Mouse (Mus musculus) MEL (cell line): ENCODE measurements around the gene Hspa5. TPM values are rescaled to one million over a fixed set of nuclear protein-coding genes. Genes with fewer than 3 reads are reported as not detected.
A peak's percentile ranks its signal among the peaks of the same experiment; 100 is the strongest.

Source experiments
- DNase-seq: peaks from one replicate; pipeline ENCODE4 v3.0.0; 2011; ENCODE audit warnings: low read depth, low spot score
- H3K27ac ChIP-seq: 2 replicates; pipeline ENCODE4 v1.5.1; 2012; ENCODE audit warnings: low read depth, mild to moderate bottlenecking, control low read depth, low read length, moderate library complexity; ENCODE audit not compliant: control insufficient read depth
- H3K27me3 ChIP-seq, 2 experiments: fragments of 150-350 bp in 1 of 2; sonication (generic) in 1 of 2; 2 replicates each; pipeline ENCODE4 v1.6.1; 2012; ENCODE audit warnings: low read length in 2 of 2, mild to moderate bottlenecking in 2 of 2, improper control_type of control experiment in 1 of 2, moderate library complexity in 1 of 2; ENCODE audit not compliant: insufficient read depth in 2 of 2, control insufficient read depth in 1 of 2
- H3K36me3 ChIP-seq, 2 experiments: 2 replicates each; pipeline ENCODE4 v1.6.1; 2012 to 2014; ENCODE audit warnings: low read length in 2 of 2, improper control_type of control experiment in 1 of 2, inconsistent platforms in 1 of 2, mild to moderate bottlenecking in 1 of 2; ENCODE audit not compliant: insufficient read depth in 2 of 2, control insufficient read depth in 1 of 2
- H3K4me1 ChIP-seq, 2 experiments: fragments of 150-350 bp in 1 of 2; sonication (generic) in 1 of 2; 2 replicates each; pipeline ENCODE4 v1.6.1; 2012; ENCODE audit warnings: low read length in 2 of 2, improper control_type of control experiment in 1 of 2, mild to moderate bottlenecking in 1 of 2; ENCODE audit not compliant: insufficient read depth in 2 of 2, control insufficient read depth in 1 of 2
- H3K4me3 ChIP-seq, 2 experiments: fragments of 150-350 bp in 1 of 2; sonication (generic) in 1 of 2; 2 replicates each; pipeline ENCODE4 v1.5.1; 2012; ENCODE audit warnings: low read depth in 2 of 2, low read length in 2 of 2, mild to moderate bottlenecking in 2 of 2, moderate library complexity in 2 of 2, control low read depth in 1 of 2, improper control_type of control experiment in 1 of 2; ENCODE audit not compliant: control insufficient read depth in 1 of 2, insufficient read depth in 1 of 2
- H3K79me2 ChIP-seq: 2 replicates; pipeline ENCODE4 v1.6.1; 2012; ENCODE audit warnings: mild to moderate bottlenecking, low read length, moderate library complexity; ENCODE audit not compliant: control insufficient read depth, poor library complexity, insufficient read depth
- H3K9ac ChIP-seq: 2 replicates; pipeline ENCODE4 v1.6.1; 2012; ENCODE audit warnings: low read depth, mild to moderate bottlenecking, control low read depth, low read length, moderate library complexity; ENCODE audit not compliant: control insufficient read depth, poor library complexity, severe bottlenecking
- H3K9me3 ChIP-seq: fragments of 150-350 bp; sonication (generic); replicated peaks from 2 replicates; pipeline ENCODE4 v1.6.1; 2012; ENCODE audit warnings: mild to moderate bottlenecking, low read length, improper control_type of control experiment, moderate library complexity; ENCODE audit not compliant: insufficient read depth
- BHLHE40 ChIP-seq: IDR thresholded peaks from 2 replicates; pipeline ENCODE4 v1.6.1; 2012; ENCODE audit warnings: low read depth, mild to moderate bottlenecking, inconsistent platforms, low read length, improper control_type of control experiment, borderline replicate concordance
- CHD1 ChIP-seq: IDR thresholded peaks from 2 replicates; pipeline ENCODE4 v1.6.1; 2012; ENCODE audit warnings: low read depth, mild to moderate bottlenecking, inconsistent platforms, low read length, improper control_type of control experiment
- CHD2 ChIP-seq: IDR thresholded peaks from 2 replicates; pipeline ENCODE4 v1.6.1; 2011; ENCODE audit warnings: low read length, improper control_type of control experiment
- E2F4 ChIP-seq: IDR thresholded peaks from 2 replicates; pipeline ENCODE4 v1.6.1; 2011; ENCODE audit warnings: low read depth, low read length, improper control_type of control experiment, borderline replicate concordance
- ELF1 ChIP-seq: IDR thresholded peaks from 2 replicates; pipeline ENCODE4 v1.6.1; 2014; ENCODE audit warnings: low read depth, mild to moderate bottlenecking, inconsistent platforms, low read length, improper control_type of control experiment, moderate library complexity
- EP300 ChIP-seq, 2 experiments: IDR thresholded peaks; 2 replicates each; pipeline ENCODE4 v1.6.1; 2011; ENCODE audit warnings: improper control_type of control experiment in 2 of 2, low read length in 2 of 2, low read depth in 1 of 2, mild to moderate bottlenecking in 1 of 2
- ETS1 ChIP-seq: IDR thresholded peaks from 2 replicates; pipeline ENCODE4 v1.6.1; 2012; ENCODE audit warnings: low read depth, mild to moderate bottlenecking, inconsistent platforms, low read length, improper control_type of control experiment, moderate library complexity
- GABPA ChIP-seq: IDR thresholded peaks from 2 replicates; pipeline ENCODE4 v1.6.1; 2012; ENCODE audit warnings: low read depth, mild to moderate bottlenecking, inconsistent platforms, low read length, improper control_type of control experiment, moderate library complexity
- GATA1 ChIP-seq: IDR thresholded peaks from 2 replicates; pipeline ENCODE4 v1.6.1; 2011; ENCODE audit warnings: low read depth, low read length, improper control_type of control experiment
- HCFC1 ChIP-seq: IDR thresholded peaks from 2 replicates; pipeline ENCODE4 v1.6.1; 2012; ENCODE audit warnings: low read depth, mild to moderate bottlenecking, inconsistent platforms, low read length, improper control_type of control experiment, moderate library complexity
- KAT2A ChIP-seq: conservative IDR thresholded peaks from 2 replicates; pipeline ENCODE4 v1.6.1; 2012; ENCODE audit warnings: low read depth, low read length, improper control_type of control experiment, inconsistent platforms
- MAFK ChIP-seq: IDR thresholded peaks from 2 replicates; pipeline ENCODE4 v1.6.1; 2011; ENCODE audit warnings: low read depth, mild to moderate bottlenecking, low read length, improper control_type of control experiment, borderline replicate concordance
- MAX ChIP-seq: IDR thresholded peaks from 2 replicates; pipeline ENCODE4 v1.6.1; 2011; ENCODE audit warnings: low read length, improper control_type of control experiment
- MAZ ChIP-seq: IDR thresholded peaks from 2 replicates; pipeline ENCODE4 v1.6.1; 2012; ENCODE audit warnings: low read depth, mild to moderate bottlenecking, inconsistent platforms, low read length, improper control_type of control experiment
- MEF2A ChIP-seq: IDR thresholded peaks from 2 replicates; pipeline ENCODE4 v1.6.1; 2014; ENCODE audit warnings: low read depth, mild to moderate bottlenecking, inconsistent platforms, low read length, improper control_type of control experiment; ENCODE audit not compliant: poor library complexity, insufficient replicate concordance, severe bottlenecking; ENCODE audit errors: extremely low read depth
- MXI1 ChIP-seq: IDR thresholded peaks from 2 replicates; pipeline ENCODE4 v1.6.1; 2011; ENCODE audit warnings: mild to moderate bottlenecking, low read depth, low read length, improper control_type of control experiment
- MYB ChIP-seq: IDR thresholded peaks from 2 replicates; pipeline ENCODE4 v1.6.1; 2011; ENCODE audit warnings: mild to moderate bottlenecking, low read depth, low read length, improper control_type of control experiment
- MYC ChIP-seq: IDR thresholded peaks from 2 replicates; pipeline ENCODE4 v1.6.1; 2011; ENCODE audit warnings: low read depth, mild to moderate bottlenecking, low read length, improper control_type of control experiment, moderate library complexity
- NRF1 ChIP-seq: IDR thresholded peaks from 2 replicates; pipeline ENCODE4 v1.6.1; 2014; ENCODE audit warnings: low read depth, mild to moderate bottlenecking, inconsistent platforms, low read length, improper control_type of control experiment, moderate library complexity; ENCODE audit not compliant: poor library complexity, insufficient read depth, severe bottlenecking
- POLR2A ChIP-seq, 2 experiments: IDR thresholded peaks; 2 replicates each; pipeline ENCODE4 v1.6.1; 2011 to 2012; ENCODE audit warnings: low read length in 2 of 2, mild to moderate bottlenecking in 2 of 2, control low read depth in 1 of 2, improper control_type of control experiment in 1 of 2, low read depth in 1 of 2, moderate library complexity in 1 of 2; ENCODE audit not compliant: control insufficient read depth in 1 of 2, insufficient read depth in 1 of 2, poor library complexity in 1 of 2
- POLR2AphosphoS2 ChIP-seq: IDR thresholded peaks from 2 replicates; pipeline ENCODE4 v1.6.1; 2011; ENCODE audit warnings: low read length, improper control_type of control experiment
- POLR2AphosphoS5 ChIP-seq: IDR thresholded peaks from 2 replicates; pipeline ENCODE4 v1.6.1; 2012; ENCODE audit warnings: low read depth, borderline replicate concordance, mild to moderate bottlenecking, inconsistent platforms, low read length, moderate library complexity, mixed read lengths
- RCOR1 ChIP-seq: IDR thresholded peaks from 2 replicates; pipeline ENCODE4 v1.6.1; 2012; ENCODE audit warnings: low read depth, mild to moderate bottlenecking, inconsistent platforms, low read length, improper control_type of control experiment
- SIN3A ChIP-seq: IDR thresholded peaks from 2 replicates; pipeline ENCODE4 v1.6.1; 2012; ENCODE audit warnings: low read length, improper control_type of control experiment, inconsistent platforms
- SMC3 ChIP-seq: IDR thresholded peaks from 2 replicates; pipeline ENCODE4 v1.6.1; 2011; ENCODE audit warnings: low read depth, low read length, improper control_type of control experiment
- TAL1 ChIP-seq: IDR thresholded peaks from 2 replicates; pipeline ENCODE4 v1.6.1; 2012; ENCODE audit warnings: mild to moderate bottlenecking, inconsistent platforms, low read length, moderate library complexity, mixed read lengths
- TBP ChIP-seq: IDR thresholded peaks from 2 replicates; pipeline ENCODE4 v1.8.0; 2011; ENCODE audit warnings: low read depth, low read length, improper control_type of control experiment
- TCF12 ChIP-seq: IDR thresholded peaks from 2 replicates; pipeline ENCODE4 v1.6.1; 2014; ENCODE audit warnings: low read depth, mild to moderate bottlenecking, inconsistent platforms, low read length, improper control_type of control experiment, moderate library complexity
- UBTF ChIP-seq: IDR thresholded peaks from 2 replicates; pipeline ENCODE4 v1.6.1; 2012; ENCODE audit warnings: low read depth, mild to moderate bottlenecking, inconsistent platforms, low read length, improper control_type of control experiment, moderate library complexity, borderline replicate concordance; ENCODE audit not compliant: insufficient read depth
- USF1 ChIP-seq: IDR thresholded peaks from 2 replicates; pipeline ENCODE4 v1.6.1; 2014; ENCODE audit warnings: low read depth, mild to moderate bottlenecking, inconsistent platforms, low read length, improper control_type of control experiment, moderate library complexity
- USF2 ChIP-seq, 2 experiments: IDR thresholded peaks; 2 replicates each; pipeline ENCODE4 v1.6.1; 2011 to 2012; ENCODE audit warnings: improper control_type of control experiment in 2 of 2, low read length in 2 of 2, borderline replicate concordance in 1 of 2, inconsistent platforms in 1 of 2, low read depth in 1 of 2, mild to moderate bottlenecking in 1 of 2; ENCODE audit not compliant: insufficient read depth in 1 of 2
- ZC3H11A ChIP-seq: IDR thresholded peaks from 2 replicates; pipeline ENCODE4 v1.6.1; 2012; ENCODE audit warnings: low read depth, mild to moderate bottlenecking, inconsistent platforms, low read length, improper control_type of control experiment
- ZMIZ1 ChIP-seq: IDR thresholded peaks from 2 replicates; pipeline ENCODE4 v1.6.1; 2012; ENCODE audit warnings: low read depth, mild to moderate bottlenecking, inconsistent platforms, low read length, improper control_type of control experiment, moderate library complexity
- ZNF384 ChIP-seq: IDR thresholded peaks from 2 replicates; pipeline ENCODE4 v1.6.1; 2012; ENCODE audit warnings: low read depth, mild to moderate bottlenecking, inconsistent platforms, low read length, improper control_type of control experiment
- polyA plus RNA-seq, 2 experiments: library from polyadenylated mRNA; stranded (reverse) in 1 of 2; unstranded in 1 of 2; fragments of >175 nt in 1 of 2; fragments of >200 nt in 1 of 2; gene quantifications; 2 replicates each; pipeline versions ENCODE4 v1.2.1 to v1.2.4; 2012; ENCODE audit warnings: low replicate concordance in 2 of 2, low read depth in 1 of 2; ENCODE audit not compliant: insufficient read length in 2 of 2, insufficient read depth in 1 of 2, missing spikeins in 1 of 2
- total RNA-seq: library from RNA; depleted of rRNA; stranded (reverse); fragments of 300-350 nt; gene quantifications from 2 replicates; pipeline ENCODE4 v1.2.3, GENCODE M21; 2012

Hspa5 gene
- total and polyA plus RNA-seq, 3 experiments = 147 to 1,250 (median 649) TPM

DNA sequence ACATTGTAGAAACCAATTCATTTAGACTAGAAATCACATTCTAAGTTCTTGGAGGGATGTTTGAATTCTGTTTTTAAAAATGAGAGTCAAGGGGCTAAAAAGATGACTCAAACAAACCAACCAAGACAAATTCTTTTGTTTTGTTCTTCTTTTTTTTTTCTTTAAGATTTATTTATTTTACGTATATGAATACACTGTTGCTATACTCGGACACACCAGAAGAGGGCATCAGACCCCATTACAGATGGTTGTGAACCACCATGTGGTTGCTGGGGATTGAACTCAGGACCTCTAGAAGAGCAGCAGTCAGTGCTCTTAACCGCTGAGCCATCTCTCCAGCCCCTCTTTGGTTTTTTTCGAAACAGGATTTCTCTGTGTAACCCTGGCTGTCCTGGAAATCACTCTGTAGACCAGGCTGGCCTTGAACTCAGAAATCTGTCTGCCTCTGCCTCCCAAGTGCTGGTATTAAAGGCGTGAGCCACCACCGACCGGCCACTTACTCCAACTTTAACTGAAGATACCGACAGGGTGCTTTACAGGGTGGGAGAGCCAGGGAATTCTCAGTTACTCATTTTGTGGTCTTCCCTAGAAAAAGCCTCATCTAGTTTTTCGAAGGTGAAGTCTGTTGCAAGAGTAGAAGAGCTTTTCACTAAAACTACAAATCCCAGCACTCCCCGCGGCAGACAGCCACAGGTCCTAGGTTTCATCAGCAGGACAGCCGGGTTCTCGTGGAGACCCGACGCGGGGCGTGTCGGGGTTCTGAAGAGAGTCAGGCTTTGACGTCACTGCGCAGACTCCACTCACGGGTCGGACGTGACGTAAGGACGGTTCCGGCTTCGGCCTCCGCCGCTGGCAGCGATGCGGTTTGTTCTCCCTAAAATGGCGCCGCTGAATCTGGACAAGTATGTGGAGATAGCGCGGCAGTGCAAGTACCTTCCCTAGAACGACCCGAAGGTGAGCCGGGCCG is 30.0 kb downstream of the Hspa5 start:
- peak; percentile 100 for DNase-seq
- no peaks in the 10 kb centered on the region for H3K27me3 ChIP-seq
- TF ChIP-seq USF1 = peak; percentile 48; the same call in 1 of the 2 replicates
- TF ChIP-seq ZMIZ1 = peak; percentile 85
- no peak for TF ChIP-seq BHLHE40
- peak; percentile 66; the same call in 1 of the 2 replicates for TF ChIP-seq ZNF384
- TF ChIP-seq MXI1 = peak; percentile 83
- TF ChIP-seq GABPA = no peak
- TF ChIP-seq CHD2 = 0 out of 2 replicates have a peak, but pooled peaks have one; percentile 9
- peak; percentile 99 for TF ChIP-seq HCFC1
- TF ChIP-seq TBP = peak; percentile 87
- TF ChIP-seq EP300 (IDR thresholded peaks at IDR 0.05; ENCODE audit: low read depth in 1 of 2, low read length in 2 of 2) = no peak
- TF ChIP-seq POLR2AphosphoS5 = no peak
- TF ChIP-seq USF2 (IDR thresholded peaks at IDR 0.05; ENCODE audit: borderline replicate concordance in 1 of 2, insufficient read depth in 1 of 2, low read depth in 1 of 2, low read length in 2 of 2) = no peak
- no peak for TF ChIP-seq GATA1
- peak; percentile 30 for TF ChIP-seq MYC
- no peak for TF ChIP-seq MEF2A
- TF ChIP-seq SMC3 = no peak
- TF ChIP-seq POLR2AphosphoS2 = peak; percentile 74; the same call in 1 of the 2 replicates
- TF ChIP-seq MAZ = no peak
- TF ChIP-seq SIN3A = peak; percentile 78
- TF ChIP-seq TAL1 = no peak
- peak; percentile 73 for TF ChIP-seq ETS1
- TF ChIP-seq POLR2A (IDR thresholded peaks at IDR 0.05; ENCODE audit: control insufficient read depth in 1 of 2, insufficient read depth in 1 of 2, low read depth in 1 of 2, low read length in 2 of 2, poor library complexity in 1 of 2) = peak in 1 of 2 experiments; percentile 91; a peak in 2 of 4 replicates
- no peak for TF ChIP-seq UBTF
- peak; percentile 91 for TF ChIP-seq NRF1
- no peak; the same call in 1 of the 2 replicates for TF ChIP-seq TCF12
- TF ChIP-seq MAX = peak; percentile 51
- no peak for TF ChIP-seq E2F4
- peak; percentile 80 for TF ChIP-seq KAT2A
- no peak for TF ChIP-seq RCOR1
- TF ChIP-seq MYB = no peak
- TF ChIP-seq ELF1 = peak; percentile 73
- no peak for TF ChIP-seq CHD1
- no peak for TF ChIP-seq ZC3H11A
- TF ChIP-seq MAFK = no peak

More for the DNA sequence above, 30.0 kb downstream of the Hspa5 start:
- Histone ChIP-seq H3K79me2 (peaks cover 40% of the 10 kb centered on the region), H3K36me3 (peaks cover 0 to 47% of the 10 kb centered on the region in 2 experiments; a peak in 3 of 4 replicates), H3K4me1 (peaks cover 10 to 35% of the 10 kb centered on the region in 2 experiments), H3K9me3 (no peaks in the 10 kb centered on the region), H3K27ac (peak overlapping the region; percentile 81), H3K4me3 (peak overlapping the region; percentile 83 to 98), H3K9ac (peak overlapping the region; percentile 87)
